Mouse (Mus musculus) thymus, adult 2 months (tissue): ENCODE results near the gene Rap1gap2. TPM values are rescaled to one million over a fixed set of nuclear protein-coding genes. Genes with fewer than 3 reads are reported as not detected.

Experiments
- DNase-seq: peaks from one replicate; pipeline ENCODE4 v3.0.0; 2021
- H3K27ac ChIP-seq: fragments of 200-500 bp; 2 replicates; pipeline ENCODE4 v1.5.1; 2012; ENCODE audit warnings: low read length, control low read depth; ENCODE audit not compliant: control insufficient read depth, insufficient read depth
- H3K27me3 ChIP-seq: fragments of 200-500 bp; 2 replicates; pipeline ENCODE4 v1.6.1; 2012; ENCODE audit warnings: mild to moderate bottlenecking, low read length, moderate library complexity, mixed read lengths; ENCODE audit not compliant: control insufficient read depth, insufficient read depth
- H3K36me3 ChIP-seq: fragments of 200-500 bp; 2 replicates; pipeline ENCODE4 v1.6.1; 2012; ENCODE audit warnings: mild to moderate bottlenecking, low read length, moderate library complexity; ENCODE audit not compliant: control insufficient read depth, insufficient read depth
- H3K4me1 ChIP-seq: fragments of 200-500 bp; replicated peaks from 2 replicates; pipeline ENCODE4 v1.6.1; 2012; ENCODE audit warnings: low read length; ENCODE audit not compliant: control insufficient read depth, insufficient read depth
- H3K4me3 ChIP-seq: fragments of 200-500 bp; 2 replicates; pipeline ENCODE4 v1.5.1; 2012; ENCODE audit warnings: mild to moderate bottlenecking, low read length, control low read depth, moderate library complexity; ENCODE audit not compliant: control insufficient read depth, insufficient read depth
- CTCF ChIP-seq: fragments of 200-500 bp; IDR thresholded peaks from 2 replicates; pipeline ENCODE4 v1.5.1; 2012; ENCODE audit warnings: mild to moderate bottlenecking, control low read depth, low read length, moderate library complexity, borderline replicate concordance; ENCODE audit not compliant: control insufficient read depth, poor library complexity, insufficient read depth; ENCODE audit errors: extremely low read depth
- POLR2A ChIP-seq: fragments of 200-500 bp; IDR thresholded peaks from 2 replicates; pipeline ENCODE4 v1.6.1; 2012; ENCODE audit warnings: mild to moderate bottlenecking, low read length, control low read depth, moderate library complexity; ENCODE audit not compliant: control insufficient read depth, poor library complexity, insufficient read depth; ENCODE audit errors: extremely low read depth
- WGBS: fragments of 180-500 bp; shearing (Covaris S2); methylation state at CpG from one replicate; pipeline ENCODE4 v1.1.7; 2018; 5-methylcytosine and 5-hydroxymethylcytosine counted together
- polyA plus RNA-seq: library from polyadenylated mRNA; depleted of rRNA; stranded (reverse); fragments of >200 nt; gene quantifications from 2 replicates; pipeline ENCODE4 v1.2.3, GENCODE M21; 2012

Gene Rap1gap2
- polyA plus RNA-seq, 1 experiment: 7.0 TPM

DNA sequence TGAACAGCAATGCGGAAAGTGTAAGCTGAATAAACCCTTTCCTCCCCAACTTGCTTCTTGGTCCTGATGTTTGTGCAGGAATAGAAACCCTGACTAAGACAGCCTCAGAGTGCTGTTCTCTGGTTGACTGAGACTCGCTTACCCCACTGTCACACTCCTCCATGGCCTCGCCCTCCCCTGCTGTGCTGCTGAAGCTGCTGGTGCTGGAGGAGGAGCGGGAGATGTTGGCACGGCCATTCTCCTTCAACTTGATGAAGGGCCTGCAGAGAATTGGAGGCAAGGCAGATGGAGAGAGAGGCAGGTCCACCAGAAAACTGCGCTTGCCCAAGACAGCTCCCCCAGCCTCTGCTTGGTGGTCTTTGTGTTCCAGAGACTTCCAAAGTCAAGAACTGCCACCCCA lies 217.8 kb downstream of the Rap1gap2 start:
- Histone ChIP-seq H3K36me3 (no peaks in the 10 kb centered on the region), H3K4me3 (no peak overlapping the region)
- WGBS: 93% methylated on average over 6 of the region's 6 CpGs

DNA sequence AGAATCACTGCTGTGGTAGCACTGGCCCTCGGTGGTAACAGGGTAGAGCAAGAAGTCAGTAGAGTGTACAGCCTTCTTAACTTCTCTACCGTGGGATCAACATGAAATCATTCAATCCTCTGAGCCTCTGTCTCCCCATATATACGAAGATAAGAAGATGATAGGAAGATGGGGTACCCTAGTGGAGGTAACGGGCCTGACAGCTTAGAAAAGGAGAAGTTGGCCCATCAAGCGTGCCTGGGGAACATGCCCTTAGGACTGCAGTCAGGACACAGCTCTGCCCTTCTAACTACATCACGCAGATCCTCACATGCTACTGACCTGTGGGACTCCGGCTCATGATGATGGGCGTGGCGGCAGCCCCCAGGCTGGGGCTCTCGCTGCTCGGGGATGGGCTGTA lies 218.8 kb downstream of the Rap1gap2 start:
- Histone ChIP-seq H3K27me3 (no peaks in the 10 kb centered on the region), H3K4me1 (no peaks in the 10 kb centered on the region), H3K4me3 (no peak overlapping the region), H3K36me3 (no peaks in the 10 kb centered on the region), H3K27ac (no peak overlapping the region)
- TF ChIP-seq POLR2A: no peak
- no peak for TF ChIP-seq CTCF
- no peak for DNase-seq
- WGBS: 74% methylated on average over 11 of the region's 11 CpGs

More for the DNA sequence above, 217.8 kb downstream of the Rap1gap2 start:
- Histone ChIP-seq H3K27ac (no peak overlapping the region), H3K4me1 (no peaks in the 10 kb centered on the region), H3K27me3 (no peaks in the 10 kb centered on the region)
- DNase-seq: no peak
- TF ChIP-seq POLR2A (no peak), CTCF (no peak)

DNA sequence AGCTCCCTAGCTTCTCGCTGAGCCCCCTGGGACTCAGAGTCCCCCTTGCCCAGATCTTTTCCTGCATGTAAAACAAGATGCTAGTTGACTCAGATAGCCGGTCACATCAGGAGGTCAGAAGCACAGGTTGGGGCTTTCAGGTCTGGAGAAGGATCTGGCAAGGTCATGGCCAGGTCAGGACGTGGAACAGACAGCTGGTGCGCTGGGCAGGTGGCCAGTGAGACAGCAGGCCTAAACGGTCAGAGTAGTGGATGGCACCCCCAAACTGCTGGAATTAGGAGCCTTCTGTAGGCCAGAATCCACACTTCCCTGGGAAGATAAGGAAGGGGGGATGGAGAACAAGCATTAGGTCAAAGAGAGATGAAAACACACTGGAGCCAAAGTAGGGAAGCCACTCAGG lies 223.5 kb downstream of the Rap1gap2 start:
- no peak for DNase-seq
- Histone ChIP-seq H3K4me1 (no peaks in the 10 kb centered on the region), H3K27me3 (no peaks in the 10 kb centered on the region), H3K27ac (no peak overlapping the region), H3K4me3 (no peak overlapping the region), H3K36me3 (no peaks in the 10 kb centered on the region)
- WGBS: 93% methylated on average over 5 of the region's 5 CpGs
- TF ChIP-seq CTCF: no peak
- no peak for TF ChIP-seq POLR2A

DNA sequence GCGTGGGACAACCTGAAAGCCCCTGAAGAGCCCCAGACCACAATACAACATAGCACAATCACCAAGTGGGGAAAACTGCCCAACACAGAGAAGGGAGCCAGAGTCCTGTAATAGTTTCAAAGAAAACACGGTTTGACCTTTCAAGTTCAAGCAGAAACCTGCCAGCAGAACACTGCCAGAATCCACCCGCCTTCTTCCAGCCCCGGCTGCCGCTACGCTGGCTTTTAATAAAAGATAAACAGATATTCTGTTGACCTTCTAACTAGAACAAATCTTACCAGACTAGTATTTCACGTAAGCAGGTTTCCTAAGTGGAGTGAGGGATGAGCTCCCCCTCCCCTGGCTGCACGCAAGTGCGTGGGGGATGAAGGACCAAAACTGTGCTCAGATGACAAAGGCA lies 225.0 kb downstream of the Rap1gap2 start:
- Histone ChIP-seq H3K4me3 (no peak overlapping the region), H3K27me3 (no peaks in the 10 kb centered on the region), H3K27ac (no peak overlapping the region), H3K4me1 (no peaks in the 10 kb centered on the region), H3K36me3 (no peaks in the 10 kb centered on the region)
- DNase-seq: no peak
- WGBS: 94% methylated on average over 9 of the region's 9 CpGs
- TF ChIP-seq POLR2A (no peak), CTCF (no peak)

DNA sequence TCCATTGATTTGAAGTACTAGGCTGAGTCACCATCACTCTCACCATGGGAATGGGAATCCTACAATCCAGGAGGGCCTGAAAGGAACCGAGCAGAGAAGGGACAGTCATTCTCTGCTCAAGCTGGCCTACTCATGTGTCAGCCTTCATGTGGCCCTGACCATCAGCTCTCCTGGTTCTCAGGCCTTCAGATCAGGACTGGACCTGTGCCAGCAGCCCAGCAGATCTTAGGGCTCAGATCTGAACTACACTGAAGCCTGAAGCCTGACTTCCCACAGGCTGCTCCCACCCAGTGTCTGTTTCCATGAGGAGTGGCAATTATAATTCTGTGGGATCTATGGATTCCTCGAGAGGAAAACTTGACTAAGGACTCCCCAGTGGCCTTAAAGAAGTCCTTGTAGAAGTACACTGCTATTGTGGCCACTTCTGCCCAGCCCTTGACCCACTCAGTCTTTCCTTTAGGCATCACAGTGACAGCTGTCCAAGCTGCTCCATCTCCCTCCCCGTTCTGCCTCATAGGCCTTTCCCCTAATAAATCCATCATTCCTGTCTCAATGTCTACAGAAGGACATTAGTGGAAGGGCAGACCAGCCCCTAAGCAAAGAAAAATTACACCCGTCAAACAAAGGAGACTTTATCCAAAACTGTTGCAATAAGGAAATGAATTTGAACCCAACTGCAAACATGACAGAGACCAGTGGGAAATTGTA lies 231.4 kb downstream of the Rap1gap2 start:
- TF ChIP-seq POLR2A (no peak), CTCF (no peak)
- Histone ChIP-seq H3K4me3 (no peak overlapping the region), H3K36me3 (no peaks in the 10 kb centered on the region), H3K27me3 (no peaks in the 10 kb centered on the region), H3K4me1 (no peaks in the 10 kb centered on the region), H3K27ac (no peak overlapping the region)
- WGBS: 63% methylated on average over 4 of the region's 4 CpGs
- no peak for DNase-seq

DNA sequence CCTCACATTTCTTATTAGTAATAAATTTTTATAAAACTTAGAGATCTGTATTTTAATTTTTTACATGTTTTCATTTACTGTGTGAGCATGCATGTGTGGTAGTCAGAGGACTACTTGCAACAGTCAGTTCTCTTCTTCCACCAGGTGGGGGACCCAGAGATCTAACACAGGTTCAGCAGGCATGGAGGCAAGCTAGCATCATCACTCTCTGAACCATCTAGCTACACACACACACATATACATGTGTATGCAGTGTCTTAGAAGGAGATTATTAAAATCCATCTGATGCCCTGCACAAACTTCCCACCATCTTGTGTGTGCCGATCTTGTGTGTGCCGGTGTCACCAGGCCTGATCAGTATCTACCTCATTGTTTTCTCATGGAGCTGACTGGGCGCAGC lies 233.9 kb downstream of the Rap1gap2 start:
- no peak for TF ChIP-seq CTCF
- no peak for TF ChIP-seq POLR2A
- Histone ChIP-seq H3K4me1 (no peaks in the 10 kb centered on the region), H3K27ac (no peak overlapping the region), H3K27me3 (no peaks in the 10 kb centered on the region), H3K4me3 (no peak overlapping the region), H3K36me3 (no peaks in the 10 kb centered on the region)
- DNase-seq: peak; percentile 19
- 81% methylated on average over 3 of the region's 3 CpGs for WGBS
